Mouse (Mus musculus) heart, adult 2 months (tissue): ENCODE data around the gene Ccdc8.

Experiments
- CTCF ChIP-seq: fragments of 200-600 bp; IDR thresholded peaks from 2 replicates; pipeline ENCODE4 v1.8.1; 2022; ENCODE audit warnings: antibody characterized with exemption, mild to moderate bottlenecking, moderate library complexity
- EP300 ChIP-seq: fragments of 200-500 bp; IDR thresholded peaks from 2 replicates; pipeline ENCODE4 v1.6.1; 2011; ENCODE audit warnings: low read depth, low read length, control low read depth; ENCODE audit not compliant: insufficient read depth
- POLR2A ChIP-seq: fragments of 200-500 bp; IDR thresholded peaks from 2 replicates; pipeline ENCODE4 v1.6.1; 2011; ENCODE audit warnings: mild to moderate bottlenecking, low read depth, low read length, control low read depth; ENCODE audit not compliant: insufficient read depth

GRCm38 (mm10) chr7:16955712-16956111, 36.8 kb upstream of the Ccdc8 start:
- TF ChIP-seq CTCF (no peak), POLR2A (no peak), EP300 (no peak)
